Mouse (Mus musculus): ENCODE results near the gene Kif11.

DNA sequence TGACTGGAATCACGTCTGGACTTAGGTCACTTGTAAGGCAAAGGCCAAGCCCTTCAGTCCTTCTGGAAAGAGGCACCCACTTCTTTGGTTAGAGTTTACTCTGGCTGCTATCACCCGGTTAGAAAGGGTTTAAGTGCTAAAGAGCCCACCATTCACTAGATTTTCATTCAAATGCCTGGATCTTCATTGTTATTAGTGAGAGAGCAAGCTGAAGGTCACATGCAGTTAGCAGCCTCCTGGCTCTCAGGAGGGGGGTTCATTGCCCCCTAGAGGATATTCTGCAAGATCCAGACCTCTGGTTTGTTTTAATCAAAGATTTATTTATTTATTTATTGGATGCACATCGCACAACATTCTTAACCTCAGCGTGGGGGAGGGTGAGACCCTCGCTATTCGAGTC, 24.7 kb downstream of the Kif11 start:
- TF ChIP-seq CTCF (IDR thresholded peaks at IDR 0.05; ENCODE audit: low read depth) (no peak), EP300 (IDR thresholded peaks at IDR 0.05; ENCODE audit: low read depth) (no peak)
